Mouse (Mus musculus): ENCODE measurements at regions not wholly inside any gene's neighbourhood (a gene's known extent, or its start where the extent isn't known, plus 50 kb on each side); places are given as distances from the start of the nearest gene placed in this dataset.

GRCm38 (mm10) chr13:116619105-116619504 is 309.6 kb upstream of the Isl1 start:
- ATAC-seq (ENCODE audit: low FRiP score): no peak
- H3K4me2 ChIP-seq (ENCODE audit: low read depth, low read length, poor library complexity, severe bottlenecking): no peak overlapping the region
- no peaks in the 10 kb centered on the region for H3K27me3 ChIP-seq (ENCODE audit: insufficient read depth, low read length)
- H3K4me3 ChIP-seq (ENCODE audit: low read depth, low read length): no peak overlapping the region
- no peaks in the 10 kb centered on the region for H3K4me1 ChIP-seq (ENCODE audit: insufficient read depth, low read length)
- TF ChIP-seq CTCF (IDR thresholded peaks at IDR 0.05): no peak
- WGBS: 93% methylated on average over 5 of the region's 5 CpGs
- no peak overlapping the region for H3K9ac ChIP-seq (replicated peaks; ENCODE audit: low read length, poor library complexity, severe bottlenecking)
- H3K9me3 ChIP-seq (ENCODE audit: low read length): no peaks in the 10 kb centered on the region
- H3K27ac ChIP-seq (ENCODE audit: low read depth, low read length): no peak overlapping the region
- DNase-seq (ENCODE audit: low spot score): no peak
- H3K36me3 ChIP-seq (ENCODE audit: insufficient read depth, low read length): no peaks in the 10 kb centered on the region

- 89% methylated on average over 4 of the region's 4 CpGs for WGBS
- no peak for TF ChIP-seq CTCF (IDR thresholded peaks at IDR 0.05)
- H3K4me3 ChIP-seq (ENCODE audit: low read depth, low read length): no peak overlapping the region
- H3K9ac ChIP-seq (replicated peaks; ENCODE audit: low read length, poor library complexity, severe bottlenecking): no peak overlapping the region
- no peaks in the 10 kb centered on the region for H3K9me3 ChIP-seq (ENCODE audit: low read length)
- H3K4me1 ChIP-seq (ENCODE audit: insufficient read depth, low read length): no peaks in the 10 kb centered on the region
- H3K4me2 ChIP-seq (ENCODE audit: low read depth, low read length, poor library complexity, severe bottlenecking): no peak overlapping the region
- ATAC-seq (ENCODE audit: low FRiP score): no peak
- no peaks in the 10 kb centered on the region for H3K27me3 ChIP-seq (ENCODE audit: insufficient read depth, low read length)
- no peak overlapping the region for H3K27ac ChIP-seq (ENCODE audit: low read depth, low read length)
- no peak for DNase-seq (ENCODE audit: low spot score)
- no peaks in the 10 kb centered on the region for H3K36me3 ChIP-seq (ENCODE audit: insufficient read depth, low read length)
Observed at GRCm38 (mm10) chr13:116596346-116596745, 286.9 kb upstream of the Isl1 start.

GRCm38 (mm10) chr13:116595512-116595911 is 286.0 kb upstream of the Isl1 start:
- ATAC-seq (ENCODE audit: low FRiP score) (no peak), DNase-seq (ENCODE audit: low spot score) (no peak)
- H3K9me3 ChIP-seq (ENCODE audit: low read length): no peaks in the 10 kb centered on the region
- no peak for TF ChIP-seq CTCF (IDR thresholded peaks at IDR 0.05)
- H3K9ac ChIP-seq (replicated peaks; ENCODE audit: low read length, poor library complexity, severe bottlenecking): no peak overlapping the region
- H3K4me3 ChIP-seq (ENCODE audit: low read depth, low read length): no peak overlapping the region
- no peaks in the 10 kb centered on the region for H3K27me3 ChIP-seq (ENCODE audit: insufficient read depth, low read length)
- H3K4me1 ChIP-seq (ENCODE audit: insufficient read depth, low read length): no peaks in the 10 kb centered on the region
- H3K4me2 ChIP-seq (ENCODE audit: low read depth, low read length, poor library complexity, severe bottlenecking): no peak overlapping the region
- WGBS: 89% methylated on average over 2 of the region's 2 CpGs
- no peaks in the 10 kb centered on the region for H3K36me3 ChIP-seq (ENCODE audit: insufficient read depth, low read length)
- H3K27ac ChIP-seq (ENCODE audit: low read depth, low read length): no peak overlapping the region

- no peak for TF ChIP-seq CTCF (IDR thresholded peaks at IDR 0.05)
- H3K27ac ChIP-seq (ENCODE audit: low read depth, low read length): no peak overlapping the region
- peaks cover 19% of the 10 kb centered on the region for H3K27me3 ChIP-seq (ENCODE audit: insufficient read depth, low read length)
- H3K9ac ChIP-seq (replicated peaks; ENCODE audit: low read length, poor library complexity, severe bottlenecking): no peak overlapping the region
- ATAC-seq (ENCODE audit: low FRiP score): no peak
- DNase-seq (ENCODE audit: low spot score): no peak
- no peaks in the 10 kb centered on the region for H3K9me3 ChIP-seq (ENCODE audit: low read length)
- H3K4me1 ChIP-seq (ENCODE audit: insufficient read depth, low read length): no peaks in the 10 kb centered on the region
- H3K36me3 ChIP-seq (ENCODE audit: insufficient read depth, low read length): no peaks in the 10 kb centered on the region
- H3K4me2 ChIP-seq (ENCODE audit: low read depth, low read length, poor library complexity, severe bottlenecking): no peak overlapping the region
- no peak overlapping the region for H3K4me3 ChIP-seq (ENCODE audit: low read depth, low read length)
Observed at GRCm38 (mm10) chr13:116575958-116576335, 266.5 kb upstream of the Isl1 start.

GRCm38 (mm10) chr13:116575274-116575957 is 265.9 kb upstream of the Isl1 start:
- Histone ChIP-seq H3K4me2 (ENCODE audit: low read depth, low read length, poor library complexity, severe bottlenecking) (no peak overlapping the region), H3K9ac (replicated peaks; ENCODE audit: low read length, poor library complexity, severe bottlenecking) (no peak overlapping the region), H3K27ac (ENCODE audit: low read depth, low read length) (no peak overlapping the region), H3K9me3 (ENCODE audit: low read length) (no peaks in the 10 kb centered on the region), H3K36me3 (ENCODE audit: insufficient read depth, low read length) (no peaks in the 10 kb centered on the region), H3K4me3 (ENCODE audit: low read depth, low read length) (no peak overlapping the region), H3K27me3 (ENCODE audit: insufficient read depth, low read length) (peaks cover 25% of the 10 kb centered on the region), H3K4me1 (ENCODE audit: insufficient read depth, low read length) (no peaks in the 10 kb centered on the region)
- WGBS: 16% methylated on average over 11 of the region's 11 CpGs
- TF ChIP-seq CTCF (IDR thresholded peaks at IDR 0.05): no peak
- no peak for ATAC-seq (ENCODE audit: low FRiP score)
- DNase-seq (ENCODE audit: low spot score): peak; percentile 51

GRCm38 (mm10) chr13:116555053-116555452 is 245.6 kb upstream of the Isl1 start:
- Histone ChIP-seq H3K9me3 (ENCODE audit: low read length) (no peaks in the 10 kb centered on the region), H3K27me3 (ENCODE audit: insufficient read depth, low read length) (no peaks in the 10 kb centered on the region), H3K9ac (replicated peaks; ENCODE audit: low read length, poor library complexity, severe bottlenecking) (no peak overlapping the region), H3K27ac (ENCODE audit: low read depth, low read length) (no peak overlapping the region), H3K4me2 (ENCODE audit: low read depth, low read length, poor library complexity, severe bottlenecking) (no peak overlapping the region), H3K36me3 (ENCODE audit: insufficient read depth, low read length) (no peaks in the 10 kb centered on the region), H3K4me3 (ENCODE audit: low read depth, low read length) (no peak overlapping the region), H3K4me1 (ENCODE audit: insufficient read depth, low read length) (no peaks in the 10 kb centered on the region)
- 74% methylated on average over 4 of the region's 4 CpGs for WGBS
- no peak for TF ChIP-seq CTCF (IDR thresholded peaks at IDR 0.05)
- no peak for DNase-seq (ENCODE audit: low spot score)
- no peak for ATAC-seq (ENCODE audit: low FRiP score)

All from midbrain, postnatal 0 days (tissue).